Mouse (Mus musculus): ENCODE measurements around the gene Cep104. TPM values are rescaled to one million over a fixed set of nuclear protein-coding genes. Genes with fewer than 3 reads are reported as not detected.

Gene Cep104
- 13.7 and 16.1 TPM in 2 replicates for polyA plus RNA-seq (2015; fragmentation: Nextera tagmentation; extraction: Ambion mirVana)

DNA sequence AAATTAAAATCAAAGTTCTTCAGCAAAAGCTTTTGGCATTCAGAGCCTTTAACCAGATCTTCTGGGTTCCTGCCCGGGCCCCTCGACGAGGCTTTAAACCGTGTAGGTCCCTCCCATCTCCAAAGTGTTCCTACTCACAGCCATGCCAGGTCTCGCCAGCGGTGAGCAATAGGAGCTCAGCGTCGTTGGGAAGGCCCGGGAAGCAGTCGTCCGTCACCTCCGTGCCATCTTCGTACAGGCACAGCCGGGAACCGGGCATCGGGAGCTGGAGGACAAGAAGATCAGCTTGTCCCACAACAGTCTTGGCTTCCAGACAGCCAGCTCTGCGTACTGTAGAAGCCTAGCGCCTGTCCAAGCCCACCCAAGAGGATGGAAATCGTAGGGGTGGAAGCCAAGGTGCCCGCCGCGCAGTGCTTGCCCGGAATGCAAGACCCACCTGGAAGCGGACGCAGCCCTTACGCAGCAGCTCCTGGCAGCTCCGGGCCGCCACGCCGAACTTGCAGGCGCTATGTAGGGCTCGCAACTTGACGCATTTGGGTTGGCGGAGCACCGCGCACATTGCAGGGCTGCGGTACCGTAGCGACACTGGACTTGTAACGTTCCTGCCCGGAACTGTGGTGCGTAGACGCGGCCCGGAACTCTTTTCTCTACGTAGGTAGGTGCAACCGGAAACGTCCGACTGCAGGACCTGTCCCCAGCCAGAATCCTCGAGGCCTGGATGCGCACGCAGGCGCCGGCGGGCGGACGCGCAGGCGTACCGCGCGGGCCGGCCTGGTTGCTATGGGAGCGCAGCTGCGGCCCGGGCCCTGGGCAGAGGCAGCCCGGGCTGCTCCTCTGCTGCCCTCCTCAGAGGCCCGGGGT is at the start of gene Cep104, which contains the start of gene Dffb:
Gene Cep104, plus strand, starts transcription at position 764 of the 861 bp plus-strand sequence.
Gene Dffb, minus strand, starts transcription at position 696 of the 861 bp plus-strand sequence.
- H3K27ac ChIP-seq: peak within 1 kb of the TSS; percentile 74
- H3K4me2 ChIP-seq: peak within 1 kb of the TSS; percentile 94
- WGBS: 2% methylated on average over 68 of the region's 68 CpGs
- no peaks in the 10 kb centered on the region for H3K27me3 ChIP-seq
- peak; percentile 93 for ATAC-seq (ENCODE audit: insufficient number of reproducible peaks, low FRiP score, low TSS enrichment, low read depth)
- peak within 1 kb of the TSS; percentile 65 for H3K4me3 ChIP-seq
- H3K36me3 ChIP-seq: peaks cover 28% of the 10 kb centered on the region
- H3K4me1 ChIP-seq: peaks cover 28% of the 10 kb centered on the region
- H3K9me3 ChIP-seq: no peaks in the 10 kb centered on the region
- peak within 1 kb of the TSS; percentile 71 for H3K9ac ChIP-seq

DNA sequence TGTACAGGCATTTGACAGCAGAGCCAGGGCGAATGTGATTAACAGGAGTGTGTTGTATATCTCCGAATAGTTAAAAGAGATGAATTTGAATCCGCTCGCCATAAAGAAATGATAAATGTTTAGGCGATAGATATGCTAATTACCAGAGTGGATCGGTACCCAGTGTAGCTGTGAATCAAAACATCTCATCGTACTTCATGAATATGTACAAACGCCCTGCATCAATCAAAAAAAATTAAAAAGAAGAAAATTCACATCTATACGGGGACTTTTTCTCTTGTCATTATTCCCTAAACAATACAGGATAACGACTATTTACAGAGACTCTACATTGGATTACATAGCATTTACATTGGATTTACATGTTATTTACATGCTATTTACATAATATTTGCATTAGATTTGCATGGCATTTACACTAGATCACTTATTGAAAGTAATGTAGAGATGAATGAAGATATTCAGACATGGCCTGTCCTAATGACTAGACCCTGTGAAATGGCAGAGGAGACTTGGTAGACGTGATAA is 46.2 kb upstream of the Cep104 start:
- ATAC-seq (ENCODE audit: insufficient number of reproducible peaks, low FRiP score, low TSS enrichment, low read depth): no peak
- H3K4me3 ChIP-seq: no peak overlapping the region
- no peak overlapping the region for H3K27ac ChIP-seq
- H3K27me3 ChIP-seq: no peaks in the 10 kb centered on the region
- no peaks in the 10 kb centered on the region for H3K4me1 ChIP-seq
- no peak overlapping the region for H3K4me2 ChIP-seq
- H3K36me3 ChIP-seq: no peaks in the 10 kb centered on the region
- no peaks in the 10 kb centered on the region for H3K9me3 ChIP-seq
- H3K9ac ChIP-seq: no peak overlapping the region
- WGBS: 86% methylated on average over 11 of the region's 11 CpGs

DNA sequence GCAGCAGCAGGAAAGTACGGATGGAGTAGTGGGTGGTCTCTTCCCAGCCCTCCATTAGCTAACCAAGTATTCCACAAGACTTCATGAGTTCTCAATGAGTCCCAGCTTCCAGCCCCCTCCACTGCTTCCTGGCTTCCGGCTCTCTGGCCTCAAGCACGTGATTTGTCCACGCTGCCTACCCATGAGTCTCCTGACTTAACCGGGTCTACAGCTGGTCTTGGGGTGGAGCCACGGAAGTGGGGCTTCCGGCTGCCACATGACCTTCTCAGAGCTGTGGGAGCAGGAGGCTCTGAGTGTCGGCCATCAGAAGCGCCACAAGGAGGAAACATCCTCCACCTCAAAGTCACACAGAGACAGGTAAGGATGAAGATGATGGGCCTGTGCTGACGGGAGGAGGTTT is 45.6 kb upstream of the Cep104 start:
- H3K4me3 ChIP-seq: no peak overlapping the region
- H3K36me3 ChIP-seq: no peaks in the 10 kb centered on the region
- H3K27ac ChIP-seq: no peak overlapping the region
- H3K27me3 ChIP-seq: no peaks in the 10 kb centered on the region
- H3K9me3 ChIP-seq: no peaks in the 10 kb centered on the region
- no peak for ATAC-seq (ENCODE audit: insufficient number of reproducible peaks, low FRiP score, low TSS enrichment, low read depth)
- WGBS: 69% methylated on average over 10 of the region's 10 CpGs
- H3K9ac ChIP-seq: no peak overlapping the region
- no peaks in the 10 kb centered on the region for H3K4me1 ChIP-seq
- H3K4me2 ChIP-seq: no peak overlapping the region

DNA sequence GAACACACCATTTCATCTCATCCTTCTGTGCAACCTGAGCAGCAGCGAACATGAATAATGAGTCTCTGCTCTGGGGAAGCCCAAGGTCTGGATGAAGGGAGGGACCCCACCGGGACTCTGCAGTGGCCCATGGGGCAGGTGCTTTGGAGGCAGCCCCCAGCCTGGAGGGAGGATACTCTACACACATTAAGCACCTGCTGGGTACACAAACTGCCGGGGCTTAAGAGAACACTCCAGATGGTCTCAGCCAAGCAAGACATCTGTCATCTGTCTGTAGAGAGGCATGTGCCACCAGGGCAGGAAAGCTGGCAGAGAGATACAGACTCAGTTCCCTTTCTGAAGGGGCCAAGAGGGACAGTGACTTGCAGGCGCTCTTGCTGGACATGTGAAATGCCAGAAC is 45.1 kb upstream of the Cep104 start:
- H3K36me3 ChIP-seq: no peaks in the 10 kb centered on the region
- WGBS: 65% methylated on average over 4 of the region's 4 CpGs
- no peak overlapping the region for H3K4me2 ChIP-seq
- H3K4me3 ChIP-seq: no peak overlapping the region
- ATAC-seq (ENCODE audit: insufficient number of reproducible peaks, low FRiP score, low TSS enrichment, low read depth): no peak
- no peak overlapping the region for H3K9ac ChIP-seq
- H3K27ac ChIP-seq: no peak overlapping the region
- H3K9me3 ChIP-seq: no peaks in the 10 kb centered on the region
- no peaks in the 10 kb centered on the region for H3K4me1 ChIP-seq
- no peaks in the 10 kb centered on the region for H3K27me3 ChIP-seq

DNA sequence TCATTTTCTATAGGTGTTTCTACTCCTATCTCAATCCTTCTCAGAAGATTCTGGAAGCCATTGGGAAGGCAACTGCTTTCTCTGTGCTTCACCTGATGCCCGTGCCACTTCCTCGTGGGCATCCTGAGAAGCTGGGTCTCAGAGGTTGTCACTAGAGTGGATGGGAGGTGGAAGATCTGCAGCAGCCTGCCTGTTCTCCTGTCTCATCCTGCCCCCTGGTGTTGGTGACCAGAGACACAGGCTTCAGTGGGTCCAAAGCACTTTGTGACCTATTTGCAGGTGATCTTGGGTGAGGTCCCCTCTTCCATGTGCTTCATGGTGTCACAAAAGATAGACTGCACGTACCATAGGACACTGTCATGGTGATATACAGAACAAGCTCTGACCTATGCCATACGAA is 31.8 kb upstream of the Cep104 start:
- Histone ChIP-seq H3K4me3 (no peak overlapping the region), H3K4me1 (no peaks in the 10 kb centered on the region; the same call in 1 of the 2 replicates), H3K9ac (no peak overlapping the region), H3K27ac (no peak overlapping the region), H3K36me3 (no peaks in the 10 kb centered on the region), H3K4me2 (no peak overlapping the region), H3K27me3 (peaks cover 11% of the 10 kb centered on the region; the same call in 1 of the 2 replicates), H3K9me3 (no peaks in the 10 kb centered on the region)
- 62% methylated on average over 4 of the region's 4 CpGs for WGBS
- ATAC-seq (ENCODE audit: insufficient number of reproducible peaks, low FRiP score, low TSS enrichment, low read depth): no peak

DNA sequence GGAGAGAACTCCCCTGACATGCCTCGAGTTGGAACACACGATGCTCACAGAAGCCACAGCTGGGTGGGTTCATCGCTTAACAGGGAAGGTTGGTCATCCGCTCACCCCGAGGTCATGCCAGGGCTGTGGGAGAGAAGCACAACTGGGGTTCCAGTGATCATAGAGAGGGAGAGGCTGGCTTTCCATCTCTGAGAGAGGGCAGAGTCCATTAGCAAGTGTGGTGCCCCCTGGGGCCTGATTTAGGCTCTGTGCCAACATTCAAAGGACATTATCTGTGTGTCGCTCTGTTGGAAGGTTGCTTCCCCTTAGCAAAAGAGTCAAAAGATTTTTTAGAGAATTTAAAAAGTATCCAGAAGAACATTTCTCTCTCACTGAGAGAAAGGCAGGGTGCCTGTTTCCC is 30.7 kb upstream of the Cep104 start:
- WGBS: 52% methylated on average over 6 of the region's 6 CpGs
- Histone ChIP-seq H3K27me3 (peaks cover 13% of the 10 kb centered on the region; the same call in 1 of the 2 replicates), H3K27ac (no peak overlapping the region), H3K4me3 (no peak overlapping the region), H3K9me3 (no peaks in the 10 kb centered on the region), H3K4me1 (no peaks in the 10 kb centered on the region; the same call in 1 of the 2 replicates), H3K4me2 (no peak overlapping the region), H3K36me3 (no peaks in the 10 kb centered on the region), H3K9ac (no peak overlapping the region)
- no peak for ATAC-seq (ENCODE audit: insufficient number of reproducible peaks, low FRiP score, low TSS enrichment, low read depth)

DNA sequence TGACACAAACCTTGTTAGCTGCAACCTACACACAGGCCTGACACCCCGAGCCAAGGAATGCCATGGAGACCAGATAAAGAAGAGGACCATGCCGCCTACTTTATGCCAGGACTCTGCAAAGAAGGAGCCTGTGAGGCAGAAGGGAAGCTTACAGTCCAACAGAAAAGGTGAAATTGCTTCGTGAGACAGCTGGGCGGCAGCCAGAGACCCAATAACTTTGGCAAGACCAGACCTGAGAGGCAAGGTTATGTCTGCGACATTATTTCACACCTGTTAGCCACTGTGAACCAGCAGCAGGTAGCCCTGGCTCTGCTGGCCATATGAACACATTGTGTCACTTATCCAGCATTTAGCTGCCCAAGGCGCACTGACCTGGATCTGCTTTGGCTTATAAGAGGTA is 29.3 kb upstream of the Cep104 start:
- Histone ChIP-seq H3K27ac (no peak overlapping the region), H3K9me3 (no peaks in the 10 kb centered on the region), H3K4me2 (no peak overlapping the region), H3K27me3 (peaks cover 16% of the 10 kb centered on the region; the same call in 1 of the 2 replicates), H3K4me3 (no peak overlapping the region), H3K4me1 (no peaks in the 10 kb centered on the region; the same call in 1 of the 2 replicates), H3K9ac (no peak overlapping the region), H3K36me3 (no peaks in the 10 kb centered on the region)
- 45% methylated on average over 6 of the region's 6 CpGs for WGBS
- ATAC-seq (ENCODE audit: insufficient number of reproducible peaks, low FRiP score, low TSS enrichment, low read depth): no peak

DNA sequence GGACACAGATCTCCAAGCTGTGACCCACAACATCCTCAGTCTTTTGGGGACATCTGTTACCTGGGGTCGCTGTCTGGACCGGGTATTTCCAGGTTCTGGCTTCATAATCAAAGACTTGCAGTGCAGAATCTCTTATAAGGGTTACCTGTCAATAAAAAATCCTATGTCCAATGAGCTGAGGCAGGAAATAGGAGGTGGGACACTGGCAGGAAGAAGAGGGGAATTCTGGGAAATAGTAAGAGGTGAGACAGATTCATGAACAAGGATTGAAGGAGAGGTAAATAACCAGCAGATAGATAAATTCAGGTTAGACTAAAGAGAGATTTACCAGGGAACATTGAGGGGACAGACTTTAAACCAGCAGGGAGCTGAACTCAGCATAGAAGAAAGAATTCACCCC is 24.6 kb upstream of the Cep104 start:
- WGBS: 74% methylated on average over 2 of the region's 2 CpGs
- no peak for ATAC-seq (ENCODE audit: insufficient number of reproducible peaks, low FRiP score, low TSS enrichment, low read depth)
- Histone ChIP-seq H3K36me3 (no peaks in the 10 kb centered on the region), H3K9ac (no peak overlapping the region), H3K27ac (no peak overlapping the region), H3K4me2 (no peak overlapping the region), H3K9me3 (no peaks in the 10 kb centered on the region), H3K4me1 (peaks cover 5% of the 10 kb centered on the region), H3K27me3 (peaks cover 13% of the 10 kb centered on the region; the same call in 1 of the 2 replicates), H3K4me3 (no peak overlapping the region)

DNA sequence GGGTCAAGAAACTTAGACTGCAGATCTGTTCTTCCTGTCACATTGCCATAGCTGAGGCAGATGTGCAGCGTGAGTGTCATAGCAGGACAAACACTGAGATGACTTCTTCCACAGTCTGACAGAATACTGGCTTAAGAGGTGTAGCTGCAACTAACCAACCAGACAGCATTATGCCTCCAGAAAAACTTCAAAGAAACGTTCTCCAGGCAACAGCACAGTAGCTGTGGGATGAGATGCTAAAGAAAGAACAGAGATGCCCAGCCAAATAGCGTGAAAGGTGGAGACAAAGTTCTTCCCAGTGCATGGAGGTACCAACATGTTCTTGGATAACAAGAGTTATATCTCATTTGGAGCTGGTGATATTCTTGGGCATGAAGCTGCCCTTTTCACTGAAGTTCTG is 23.8 kb upstream of the Cep104 start:
- H3K36me3 ChIP-seq: no peaks in the 10 kb centered on the region
- H3K9ac ChIP-seq: no peak overlapping the region
- H3K9me3 ChIP-seq: no peaks in the 10 kb centered on the region
- WGBS: 64% methylated on average over 3 of the region's 3 CpGs
- H3K27ac ChIP-seq: no peak overlapping the region
- H3K4me3 ChIP-seq: no peak overlapping the region
- H3K4me2 ChIP-seq: no peak overlapping the region
- peaks cover 17% of the 10 kb centered on the region for H3K27me3 ChIP-seq
- ATAC-seq (ENCODE audit: insufficient number of reproducible peaks, low FRiP score, low TSS enrichment, low read depth): no peak
- peaks cover 5% of the 10 kb centered on the region; the same call in 1 of the 2 replicates for H3K4me1 ChIP-seq

DNA sequence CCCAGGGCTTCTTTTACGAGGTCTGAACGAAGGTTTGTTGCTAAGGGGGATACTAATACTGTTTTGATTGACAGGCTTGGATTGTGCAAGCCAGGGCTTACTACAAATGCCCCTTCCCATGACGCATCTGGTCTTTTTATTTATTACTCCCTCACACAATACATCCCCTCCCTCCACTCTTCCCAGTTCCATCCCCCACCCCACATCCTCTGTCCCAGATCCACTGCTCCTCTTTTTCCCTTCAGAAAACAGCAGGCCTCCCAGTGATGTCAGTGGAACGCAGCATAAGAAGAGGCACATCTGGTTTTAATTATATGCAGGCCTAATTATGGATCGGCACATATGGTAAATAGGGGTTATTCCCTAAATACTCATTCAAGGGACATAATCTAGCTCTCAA is 23.3 kb upstream of the Cep104 start:
- no peak overlapping the region for H3K4me2 ChIP-seq
- H3K27ac ChIP-seq: no peak overlapping the region
- H3K4me3 ChIP-seq: no peak overlapping the region
- H3K9me3 ChIP-seq: no peaks in the 10 kb centered on the region
- no peaks in the 10 kb centered on the region for H3K36me3 ChIP-seq
- no peak for ATAC-seq (ENCODE audit: insufficient number of reproducible peaks, low FRiP score, low TSS enrichment, low read depth)
- no peak overlapping the region for H3K9ac ChIP-seq
- peaks cover 5% of the 10 kb centered on the region; the same call in 1 of the 2 replicates for H3K4me1 ChIP-seq
- WGBS: 10% methylated on average over 5 of the region's 5 CpGs
- H3K27me3 ChIP-seq: peaks cover 17% of the 10 kb centered on the region

DNA sequence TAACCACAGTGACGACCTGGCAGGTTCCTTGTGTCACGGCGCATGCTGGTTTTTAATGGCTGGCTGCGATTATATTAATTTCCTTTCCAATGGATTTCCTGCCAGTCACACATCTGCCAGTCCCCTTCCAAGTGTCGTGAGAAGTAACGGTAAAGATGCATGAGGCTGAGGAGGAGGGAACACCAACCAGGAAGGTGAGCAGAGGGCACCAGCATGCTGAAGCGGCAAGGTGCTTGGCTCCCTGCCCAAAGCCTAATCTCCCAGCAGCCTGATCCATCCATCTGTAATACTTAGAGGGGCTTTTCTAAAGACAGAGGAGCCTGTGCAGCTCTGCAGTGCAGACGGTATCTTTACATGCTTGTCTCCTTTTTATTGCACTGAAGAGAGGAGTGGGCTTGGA is 19.3 kb upstream of the Cep104 start:
- H3K36me3 ChIP-seq: peaks cover 13% of the 10 kb centered on the region
- no peak overlapping the region for H3K4me3 ChIP-seq
- WGBS: 57% methylated on average over 8 of the region's 8 CpGs
- H3K9me3 ChIP-seq: no peaks in the 10 kb centered on the region
- H3K4me2 ChIP-seq: no peak overlapping the region
- H3K9ac ChIP-seq: no peak overlapping the region
- no peak for ATAC-seq (ENCODE audit: insufficient number of reproducible peaks, low FRiP score, low TSS enrichment, low read depth)
- peaks cover 18% of the 10 kb centered on the region for H3K4me1 ChIP-seq
- peaks cover 4% of the 10 kb centered on the region; the same call in 1 of the 2 replicates for H3K27me3 ChIP-seq
- H3K27ac ChIP-seq: no peak overlapping the region
